16 mouse cellular contexts compared by ENCODE assay signal in genomic region chr7:142395472-142395871, GRCm38 (mm10). TPM values are rescaled to one million over a fixed set of nuclear protein-coding genes. Genes with fewer than 3 reads are reported as not detected.
"Had no signal": no experiment of that assay in that cellular context is flagged by ENCODE, and none has a peak within 500 bp of the region (broad histone marks: within the 10 kb centered on the region; RNA-seq: fewer than 3 reads in every experiment).

No protein-coding gene starts in this region.

- DNase-seq: kidney, adult 8-10 months; kidney, postnatal 4 days; lung, postnatal 36 days; right cerebral cortex, postnatal 4 days; spleen, adult 18-20 months; thymus, adult 2 months; thymus, postnatal 25 days had no signal

- H3K9me3 ChIP-seq: limb, embryonic 13.5 days; midbrain, embryonic 15.5 days; neural tube, embryonic 12.5 days had no signal

- H3K27ac ChIP-seq: kidney, postnatal 0 days; layer of hippocampus, adult 2 months; limb, embryonic 13.5 days; midbrain, embryonic 15.5 days; neural tube, embryonic 12.5 days had no signal

- H3K4me1 ChIP-seq: limb, embryonic 13.5 days; midbrain, embryonic 15.5 days; neural tube, embryonic 12.5 days had no signal

- H3K9ac ChIP-seq: limb, embryonic 13.5 days; midbrain, embryonic 15.5 days; neural tube, embryonic 12.5 days had no signal

- H3K36me3 ChIP-seq: limb, embryonic 13.5 days; midbrain, embryonic 15.5 days; neural tube, embryonic 12.5 days had no signal

- ATAC-seq: intestine, postnatal 0 days; midbrain, embryonic 15.5 days had no signal

- H3K4me3 ChIP-seq: layer of hippocampus, adult 2 months; limb, embryonic 13.5 days; midbrain, embryonic 15.5 days; neural tube, embryonic 12.5 days had no signal

- H3K27me3 ChIP-seq: limb, embryonic 13.5 days; midbrain, embryonic 15.5 days; neural tube, embryonic 12.5 days had no signal

- H3K4me2 ChIP-seq: limb, embryonic 13.5 days; midbrain, embryonic 11.5 days; midbrain, embryonic 15.5 days; neural tube, embryonic 12.5 days had no signal

RNA-seq across cellular contexts. Expression of gene Gm49369, which starts 13.0 kb away (rescaled TPM):
- polyA plus RNA-seq: intestine, postnatal 0 days; kidney, postnatal 0 days; limb, embryonic 13.5 days; stomach, embryonic 14.5 days; testis, adult 2 months had no signal

RNA-seq across cellular contexts. Expression of gene Ifitm10, which starts 21.9 kb away (rescaled TPM):
- polyA plus RNA-seq: testis, adult 2 months had no signal

RNA-seq across cellular contexts. Expression of gene Syt8, which starts 39.2 kb away (rescaled TPM):
- polyA plus RNA-seq: midbrain, embryonic 11.5 days; midbrain, embryonic 15.5 days had no signal

RNA-seq across cellular contexts. Expression of gene Tnni2, which starts 46.1 kb away (rescaled TPM):
- polyA plus RNA-seq: testis, adult 2 months had no signal
